Mouse (Mus musculus) granulocyte monocyte progenitor cell, adult 5-6 weeks (primary cell): Measurements from ENCODE around the gene Ebf1. TPM values are rescaled to one million over a fixed set of nuclear protein-coding genes. Genes with fewer than 3 reads are reported as not detected.
A peak's percentile ranks its signal among the peaks of the same experiment; 100 is the strongest.

Source experiments
- ATAC-seq: replicated peaks from 2 replicates; pipeline ENCODE4 v1.8.0; 2016; ENCODE audit warnings: mild to moderate bottlenecking, moderate TSS enrichment, inconsistent platforms; ENCODE audit not compliant: poor library complexity, severe bottlenecking
- total RNA-seq, 2 experiments: library from RNA; stranded (forward) in 1 of 2; stranded (reverse) in 1 of 2; fragments of 200-712, 200-1000 nt in 1 of 2; fragments of >200 nt in 1 of 2; fragmentation: Nextera tagmentation in 1 of 2; gene quantifications; 2 replicates each; pipeline ENCODE4 v1.2.3; 2014 to 2017

The Ebf1 gene
- total RNA-seq, 2 experiments from 2014 or later, result not detected

DNA sequence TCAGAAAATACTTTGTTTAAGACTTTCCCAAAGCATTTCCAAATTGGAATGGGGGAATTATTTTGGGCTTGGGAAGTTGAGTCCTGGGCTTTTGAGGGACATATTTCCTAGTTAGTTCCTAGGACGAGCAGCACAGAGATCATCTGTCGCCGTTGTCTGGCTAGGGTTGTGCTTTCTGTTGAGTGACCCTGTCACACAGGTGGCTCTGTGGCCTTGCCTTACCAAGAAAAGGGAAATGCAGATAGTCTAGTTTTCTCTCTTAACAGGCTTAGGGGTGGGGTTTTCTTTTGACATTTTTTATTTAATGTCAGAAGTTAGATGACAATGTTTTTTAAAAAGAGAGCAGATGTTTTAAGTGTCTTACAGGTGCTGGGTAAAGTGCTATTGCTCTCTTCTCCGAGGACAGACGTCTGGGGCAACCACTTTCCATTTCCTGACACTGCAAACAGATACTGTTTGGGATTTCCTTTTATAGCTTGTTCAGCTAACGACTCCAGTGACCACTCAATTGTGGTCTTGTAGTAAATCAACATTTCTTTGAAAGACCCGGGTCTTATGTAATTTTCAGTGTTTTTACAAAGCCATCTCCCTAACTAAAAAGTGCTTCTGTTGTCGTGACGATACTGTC is 264.1 kb downstream of the Ebf1 start:
- peak; percentile 85 for ATAC-seq

DNA sequence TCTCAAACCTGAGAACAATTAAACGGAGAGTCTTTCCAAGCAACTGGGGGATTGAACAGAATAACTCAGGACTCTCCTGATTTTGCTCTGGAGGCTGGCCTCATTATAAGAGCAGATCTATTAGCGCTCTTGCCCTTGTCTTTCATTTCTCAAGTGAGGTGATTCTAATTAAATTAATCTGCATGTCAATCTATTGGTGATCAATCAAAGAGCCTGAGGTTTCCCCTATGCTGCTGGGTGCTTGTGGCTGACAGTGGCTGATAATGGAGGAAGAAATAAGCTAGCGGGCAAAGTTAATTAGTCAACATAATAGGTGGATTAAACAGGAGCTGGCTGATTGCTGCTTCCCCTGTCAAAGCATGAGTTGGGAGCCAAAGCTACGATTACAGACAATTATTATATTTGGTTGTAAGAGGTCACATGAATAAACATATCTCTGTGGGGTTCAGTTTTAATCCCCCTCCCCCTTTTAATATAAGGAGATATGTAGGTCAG is 265.4 kb downstream of the Ebf1 start:
- ATAC-seq, result no peak

DNA sequence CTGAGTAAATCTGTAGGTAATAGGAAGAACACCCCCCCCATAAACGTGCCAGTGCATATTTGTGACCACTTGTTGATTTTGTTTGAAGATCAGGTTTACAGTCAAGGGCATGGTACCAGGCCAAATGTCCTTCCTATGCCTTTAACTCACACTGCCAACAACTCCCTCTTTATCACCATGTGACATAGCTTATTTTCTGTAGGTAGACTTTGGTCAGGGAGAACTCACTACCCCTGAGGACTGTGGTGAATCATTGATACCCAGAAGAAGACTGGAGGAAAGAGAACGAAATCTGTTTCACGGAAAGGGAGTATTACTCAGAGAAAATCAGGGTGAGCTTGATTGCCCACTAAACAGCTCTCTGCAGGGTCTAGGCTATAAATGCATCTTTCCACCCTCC is 267.2 kb downstream of the Ebf1 start:
- no peak for ATAC-seq

DNA sequence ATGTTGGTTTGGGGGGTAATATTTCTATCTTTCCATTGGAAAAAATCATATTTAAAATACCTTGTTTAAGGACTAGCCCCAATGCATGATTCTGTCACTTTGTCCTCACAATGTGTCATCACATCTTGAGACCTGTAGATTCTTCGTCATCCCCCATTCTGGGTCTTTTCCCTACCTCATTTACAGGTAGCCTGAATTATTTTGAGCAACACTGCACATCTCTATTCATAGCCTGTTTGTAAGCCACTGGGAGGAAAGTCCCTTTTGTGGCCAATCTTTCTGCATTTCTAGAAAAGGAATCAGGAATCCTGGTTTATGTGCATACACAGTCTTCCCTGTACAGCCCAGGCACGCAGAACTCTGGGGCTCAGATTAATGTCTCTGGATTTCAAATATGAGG is 269.8 kb downstream of the Ebf1 start:
- no peak for ATAC-seq

DNA sequence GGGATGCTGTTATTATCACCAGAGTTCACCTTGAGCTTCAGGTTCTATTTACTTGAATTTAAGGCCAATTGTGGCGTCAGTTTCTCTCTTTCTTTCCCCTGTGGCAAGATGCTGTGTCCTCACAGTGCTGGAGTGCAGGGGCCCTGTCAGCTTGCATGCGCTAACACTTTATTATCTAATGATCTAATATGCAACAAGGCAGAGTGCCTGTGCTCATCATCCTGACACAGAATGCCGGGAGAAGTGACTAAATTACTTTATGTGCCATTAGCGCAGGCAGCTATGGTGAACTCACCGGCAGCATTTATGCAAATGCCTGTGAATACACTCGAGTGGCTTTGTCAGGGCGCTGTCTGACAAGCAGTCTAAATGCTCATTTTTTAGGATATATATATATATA is 270.6 kb downstream of the Ebf1 start:
- no peak for ATAC-seq

DNA sequence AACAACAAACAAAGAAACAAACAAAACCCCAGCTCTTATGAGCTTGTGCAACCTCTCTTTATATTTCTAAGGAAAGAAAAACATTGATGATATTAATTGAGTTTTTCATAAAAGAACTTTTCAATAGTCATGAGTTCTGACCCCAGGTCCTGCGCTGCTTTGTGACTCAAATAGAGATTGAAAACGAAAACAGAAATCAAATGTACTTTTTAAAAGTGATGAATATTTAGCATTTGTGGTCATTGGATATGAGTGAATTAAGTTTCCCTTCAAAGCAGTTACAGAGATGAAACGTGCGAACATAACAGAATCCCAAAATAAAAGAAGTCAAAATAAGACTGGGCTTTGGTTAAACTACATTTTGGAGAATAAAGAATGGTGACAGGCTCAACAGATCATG is 271.3 kb downstream of the Ebf1 start:
- no peak for ATAC-seq

DNA sequence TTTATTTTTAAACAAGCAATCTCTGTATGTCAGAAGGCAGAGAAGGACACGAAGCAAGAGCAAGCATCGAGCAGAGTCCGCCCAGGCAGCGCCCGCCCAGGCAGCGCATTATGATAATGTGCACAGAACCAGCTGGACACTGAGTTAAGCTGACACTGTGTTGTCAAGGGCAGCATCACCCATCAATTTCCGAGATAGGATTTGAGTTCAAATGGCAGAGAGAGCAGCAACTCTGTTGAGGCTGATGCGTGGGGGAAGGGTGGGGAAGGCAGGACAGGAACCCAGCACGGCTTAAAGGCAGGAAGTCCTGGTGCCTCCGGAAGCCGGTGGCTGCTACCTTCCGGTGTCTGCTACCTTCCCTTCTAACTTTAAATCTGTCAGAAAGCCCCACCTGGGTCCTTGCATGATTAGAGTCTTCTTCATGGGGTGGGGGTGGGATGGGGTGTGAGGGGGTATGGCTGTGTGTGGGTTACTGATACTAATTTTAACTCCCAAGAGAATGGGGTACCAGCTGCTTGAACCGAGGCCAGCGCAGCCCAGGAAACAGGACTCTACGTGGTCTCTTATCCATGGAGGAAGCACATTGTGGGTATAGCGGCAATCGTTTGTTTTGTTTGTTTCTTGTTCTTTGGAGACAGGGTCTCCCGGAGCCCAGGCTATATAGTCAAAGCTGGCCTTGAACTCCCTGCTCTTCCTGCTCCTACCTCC is 275.9 kb downstream of the Ebf1 start:
- peak; percentile 60 for ATAC-seq

DNA sequence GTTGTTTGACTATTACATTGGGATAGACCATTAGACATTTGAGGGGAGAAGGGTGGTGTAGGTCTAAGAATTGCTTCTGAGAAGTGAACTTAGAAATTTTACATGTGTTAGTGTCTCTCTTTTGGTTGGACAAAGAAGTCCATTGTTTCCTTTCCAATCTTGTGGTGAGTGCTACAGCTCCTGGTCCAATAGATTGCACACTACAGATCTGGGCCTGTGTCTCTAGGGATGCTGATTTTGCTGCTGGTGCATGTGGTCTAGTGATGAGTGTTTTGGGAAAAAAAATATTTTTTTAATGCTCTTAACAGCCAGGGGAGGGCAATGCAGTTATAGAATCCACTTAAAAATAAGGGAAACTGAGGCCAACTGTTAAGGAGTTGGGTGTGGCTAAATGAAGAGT is 276.9 kb downstream of the Ebf1 start:
- no peak for ATAC-seq

DNA sequence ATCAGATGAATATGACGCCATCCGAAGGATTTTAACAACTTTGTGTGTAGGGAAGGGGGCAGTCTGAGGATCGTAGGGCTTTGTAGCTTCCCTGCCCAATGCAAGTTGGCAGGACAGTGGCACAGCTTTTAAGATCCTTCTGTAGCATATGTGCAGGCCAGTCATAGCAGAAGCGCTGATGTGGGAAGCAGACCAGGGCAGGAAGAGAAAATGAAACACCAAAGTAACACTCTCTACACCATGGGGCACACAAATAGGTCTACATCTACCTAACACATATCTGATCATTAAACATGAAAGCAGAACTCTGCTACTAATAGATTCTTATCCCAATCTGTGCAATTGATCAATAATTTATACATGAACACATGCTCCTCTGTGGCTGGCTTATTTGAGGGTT is 277.7 kb downstream of the Ebf1 start:
- no peak for ATAC-seq

DNA sequence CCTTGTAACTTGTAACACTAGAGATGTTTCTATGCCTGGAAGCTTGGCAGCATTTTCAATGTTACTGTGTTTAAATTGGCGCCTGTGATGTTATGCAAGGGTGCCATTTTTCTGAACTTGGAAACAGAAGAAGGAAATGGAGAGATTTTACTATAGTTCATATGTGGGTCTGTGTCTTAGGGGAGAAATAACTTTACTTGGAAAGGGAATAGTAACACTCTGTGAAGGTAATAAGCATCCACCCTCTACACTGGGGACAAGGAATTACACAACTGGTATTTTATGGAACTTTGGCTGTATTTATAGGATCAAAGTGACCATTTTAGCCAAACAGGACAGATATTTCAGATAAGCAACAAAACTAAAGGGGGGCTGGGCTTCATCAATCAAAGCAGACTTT is 278.8 kb downstream of the Ebf1 start:
- ATAC-seq, result no peak

DNA sequence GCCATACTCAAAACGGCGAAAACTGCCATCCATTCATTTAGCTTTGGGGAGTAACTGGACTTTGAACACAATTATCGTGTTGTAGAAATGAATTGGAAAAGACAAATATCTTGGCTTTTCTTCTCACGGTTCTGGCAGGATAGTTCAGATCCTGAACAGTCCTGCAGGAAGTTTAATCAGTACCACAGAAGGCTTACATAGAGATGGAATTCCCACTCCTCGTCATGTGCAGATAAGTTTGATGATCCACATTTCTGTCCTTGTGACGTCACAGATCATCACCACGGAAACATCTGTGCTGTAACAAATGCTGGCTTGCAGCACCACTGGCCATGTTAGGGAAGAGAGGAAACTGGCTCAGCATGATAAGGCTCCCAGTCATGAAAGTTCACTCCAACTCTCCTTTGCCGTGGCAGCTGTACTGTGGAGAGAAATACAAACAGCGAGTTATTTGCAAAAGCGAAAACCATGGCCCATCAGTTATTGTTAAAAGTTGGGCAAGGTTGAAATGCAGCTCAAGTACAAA is 280.1 kb downstream of the Ebf1 start:
- peak; percentile 34 for ATAC-seq

DNA sequence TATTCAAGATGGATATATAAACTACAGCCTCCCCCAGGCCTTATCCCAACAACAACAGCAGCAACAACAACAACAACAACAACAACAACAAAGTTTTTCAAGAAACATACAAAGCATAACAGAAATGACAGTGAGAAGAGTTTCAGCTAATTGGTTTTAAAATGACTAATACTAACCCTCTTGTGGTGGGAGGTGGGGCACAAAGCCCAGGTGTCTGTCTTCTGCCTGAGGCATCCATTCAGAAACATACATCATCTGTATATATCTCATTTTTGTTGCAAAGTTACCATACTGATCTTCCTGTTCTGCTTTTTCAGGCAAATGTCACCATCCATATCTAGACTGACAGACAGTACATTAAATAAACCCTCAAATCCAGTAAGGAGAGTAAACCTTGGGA is 282.4 kb downstream of the Ebf1 start:
- ATAC-seq, result no peak

DNA sequence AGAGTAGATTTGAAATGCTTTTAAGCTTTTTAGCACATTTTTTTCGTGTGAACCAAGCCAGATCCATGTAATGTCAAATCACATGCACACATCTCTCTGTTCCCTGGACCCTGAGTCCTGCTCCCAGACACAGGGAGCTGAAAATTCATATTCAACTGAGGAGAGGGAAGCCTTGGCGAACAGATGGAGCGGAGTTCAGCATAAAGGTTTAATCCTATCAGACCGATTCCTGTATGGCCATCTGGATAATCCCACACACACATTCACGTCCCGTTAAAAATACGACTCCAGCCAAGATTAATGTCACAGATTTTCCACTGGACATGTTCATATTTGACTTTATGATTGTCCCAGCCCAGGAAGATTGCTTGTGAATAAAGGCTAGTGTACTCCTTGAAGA is 282.8 kb downstream of the Ebf1 start:
- ATAC-seq, result no peak

DNA sequence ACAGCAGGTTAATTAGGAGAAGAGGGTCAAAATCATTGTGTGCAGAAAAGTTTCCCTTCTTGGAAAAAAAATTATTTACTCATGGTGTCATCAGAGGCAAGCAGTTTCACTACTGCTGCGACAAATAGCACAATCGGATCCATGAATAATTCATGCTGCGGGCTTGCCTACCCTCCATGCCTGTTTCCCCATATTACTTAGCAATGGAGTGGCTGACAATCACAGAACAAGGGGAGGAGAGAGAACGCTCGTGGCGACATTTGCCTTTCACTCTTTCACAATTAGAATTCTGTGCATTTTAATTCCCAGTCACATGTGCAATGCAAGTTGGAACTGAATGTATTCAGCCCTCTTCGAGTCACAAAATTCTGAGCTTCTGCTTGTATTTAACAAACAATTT is 283.4 kb downstream of the Ebf1 start:
- ATAC-seq, result 0 out of 2 replicates have a peak, but pooled peaks have one; percentile 8

DNA sequence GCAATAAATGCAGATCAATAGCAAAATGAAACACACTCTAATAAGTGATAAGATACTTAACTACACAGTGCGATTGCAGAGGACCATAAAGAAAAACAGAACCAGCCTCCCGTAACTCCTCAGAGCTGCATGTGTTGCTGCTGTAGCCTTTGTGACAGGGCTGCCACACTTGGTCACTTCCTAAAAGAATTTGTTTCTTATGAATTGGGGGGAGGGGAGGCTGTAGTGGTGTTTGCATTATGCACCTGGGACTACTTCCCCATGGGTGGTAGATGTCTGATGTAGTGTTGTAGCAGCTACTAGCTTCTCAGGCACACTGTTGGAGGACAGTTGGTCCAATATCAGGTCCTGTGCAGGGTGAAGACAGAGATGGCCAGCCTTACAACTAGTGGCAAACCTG is 284.6 kb downstream of the Ebf1 start:
- ATAC-seq, result peak; percentile 53; the same call in 1 of the 2 replicates

DNA sequence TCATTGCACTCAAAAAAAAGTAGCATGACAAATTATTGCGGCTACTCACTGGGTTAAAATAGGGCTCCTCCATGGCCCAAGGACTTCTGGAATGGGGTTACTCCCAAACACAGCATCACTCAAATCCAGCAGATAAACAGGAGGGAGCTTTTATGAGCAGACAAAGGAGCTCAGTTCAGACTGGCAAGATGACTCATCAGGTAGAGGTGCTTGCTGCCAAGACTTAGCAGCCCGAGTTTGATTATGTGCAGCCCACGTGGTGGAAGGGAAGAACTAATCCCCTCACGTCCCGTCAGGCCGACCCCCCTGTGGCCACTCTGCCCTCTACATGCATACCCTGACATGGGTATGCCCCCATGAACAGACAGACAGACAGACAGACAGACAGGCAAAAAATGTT is 285.0 kb downstream of the Ebf1 start:
- no peak for ATAC-seq

DNA sequence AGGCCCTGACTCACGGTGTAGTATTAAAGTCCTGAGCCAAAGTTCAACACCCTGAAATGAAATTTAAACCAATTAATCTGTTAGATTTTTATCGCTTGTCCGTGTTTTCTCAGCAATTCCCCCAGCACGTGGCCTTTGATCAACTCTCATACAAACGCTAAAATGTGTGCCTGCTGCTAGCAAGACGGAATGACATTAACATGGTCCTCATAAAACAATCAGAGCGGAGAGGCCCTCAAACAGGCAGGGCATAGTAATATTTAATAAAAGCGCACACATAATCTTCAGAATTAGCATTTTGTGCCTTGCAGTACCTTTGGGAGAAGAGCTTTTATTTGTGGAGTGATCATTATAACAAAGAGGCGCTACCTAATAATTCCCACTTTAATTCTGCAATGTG is 287.0 kb downstream of the Ebf1 start:
- ATAC-seq, result no peak

DNA sequence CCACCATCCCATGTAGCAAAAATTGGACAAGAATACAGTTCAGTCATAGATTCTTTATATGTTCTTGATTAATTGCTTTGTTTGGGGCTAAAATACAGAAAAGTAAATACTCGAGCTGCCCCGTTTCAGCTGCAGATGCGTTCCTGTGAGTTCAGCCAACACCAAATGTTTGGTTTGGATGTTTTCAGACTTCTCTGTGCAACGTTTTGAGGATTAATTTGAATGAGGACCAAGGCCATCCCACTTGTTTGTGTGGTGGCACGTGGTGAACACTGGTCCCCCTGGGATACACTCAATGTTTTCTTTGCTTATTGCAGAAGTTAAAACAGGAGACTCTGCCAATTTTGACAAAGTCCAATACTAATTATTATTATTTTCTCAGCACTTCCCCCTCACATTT is 289.3 kb downstream of the Ebf1 start:
- no peak for ATAC-seq

DNA sequence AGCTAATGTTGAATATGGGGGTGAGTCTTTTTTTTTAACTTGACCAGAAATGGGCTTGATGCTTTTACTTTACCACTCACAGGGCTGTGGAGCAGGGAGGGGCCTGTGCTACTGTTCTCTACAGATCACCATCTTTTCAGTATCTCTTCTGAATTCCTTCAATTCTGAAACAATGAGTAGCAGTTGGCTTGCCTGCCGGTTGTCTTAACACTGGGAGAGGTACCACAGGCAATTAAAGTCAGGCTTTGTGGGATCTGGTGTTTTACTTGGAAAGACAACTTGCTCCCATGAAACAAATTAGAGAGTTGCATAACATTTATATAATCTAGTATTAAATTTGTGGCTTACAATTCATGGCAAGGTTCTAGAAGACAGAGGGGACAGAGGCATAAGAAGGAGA is 294.6 kb downstream of the Ebf1 start:
- no peak for ATAC-seq

DNA sequence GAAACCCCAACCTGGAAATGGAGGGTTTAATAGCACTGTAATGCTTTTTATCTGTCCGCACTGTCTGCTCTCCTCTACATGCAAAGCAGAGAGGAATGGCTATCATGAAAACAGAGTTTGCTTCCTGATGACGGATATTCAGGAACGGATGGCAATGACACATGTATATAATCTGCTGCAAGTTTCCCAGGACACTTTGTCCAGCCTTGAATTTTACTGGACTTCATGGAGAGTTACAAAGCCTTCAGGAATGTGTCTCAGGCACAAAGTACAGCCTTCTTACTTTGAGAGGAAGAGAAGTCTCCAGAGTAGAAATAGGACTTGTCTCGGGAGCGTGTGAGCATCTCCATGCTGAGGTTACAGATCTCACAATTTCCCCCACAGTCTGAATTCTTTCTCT is 296.7 kb downstream of the Ebf1 start:
- ATAC-seq, result no peak

DNA sequence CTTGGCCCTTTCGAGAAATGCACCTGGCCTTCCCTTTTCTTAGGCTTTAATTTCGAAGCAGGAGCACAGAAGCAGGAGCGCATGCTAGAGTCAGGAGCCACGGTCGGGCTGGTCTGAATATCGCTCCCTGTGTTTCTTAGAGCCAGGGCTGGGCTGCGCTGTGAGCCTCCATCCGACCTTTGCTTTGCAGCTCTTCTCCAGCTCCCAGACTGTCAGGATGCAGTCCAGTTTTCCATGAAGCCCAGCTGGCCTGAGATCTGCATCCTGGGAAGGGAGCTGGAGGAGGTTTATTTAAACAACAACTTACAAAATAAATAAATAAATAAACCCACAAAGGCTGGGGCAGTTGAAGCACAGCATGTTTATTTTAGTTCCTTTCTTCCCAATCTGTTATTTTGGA is 299.9 kb downstream of the Ebf1 start:
- no peak for ATAC-seq

DNA sequence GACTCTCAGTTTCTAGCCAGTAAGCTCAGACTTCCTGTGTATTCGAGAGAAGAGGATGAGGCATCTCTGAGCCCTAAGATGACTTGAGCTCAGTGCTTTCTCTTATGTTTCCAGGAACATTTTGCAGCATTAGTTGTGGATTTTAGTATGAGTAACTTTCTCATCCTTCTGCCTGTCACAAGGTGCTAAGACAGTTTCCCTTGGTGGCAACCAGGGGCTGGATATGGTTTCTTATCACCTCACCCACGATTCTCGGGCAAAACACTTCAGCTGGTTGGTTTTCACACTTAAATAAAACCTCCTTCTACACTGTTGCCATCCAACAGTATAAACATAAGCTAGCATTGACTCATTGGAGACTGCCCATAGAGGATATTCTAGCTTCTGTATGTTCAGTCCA is 306.0 kb downstream of the Ebf1 start:
- no peak for ATAC-seq
